Mouse (Mus musculus) olfactory bulb, adult 2 months (tissue): ENCODE results near the gene Arf1.

Experiments used
- CTCF ChIP-seq: fragments of 200-500 bp; IDR thresholded peaks from 2 replicates; pipeline ENCODE4 v1.5.1; 2012; ENCODE audit warnings: low read depth, mild to moderate bottlenecking, low read length, moderate library complexity; ENCODE audit not compliant: insufficient read depth
- POLR2A ChIP-seq: fragments of 200-500 bp; IDR thresholded peaks from 2 replicates; pipeline ENCODE4 v1.6.1; 2012; ENCODE audit warnings: mild to moderate bottlenecking, low read depth, low read length, moderate library complexity; ENCODE audit not compliant: insufficient read depth

DNA sequence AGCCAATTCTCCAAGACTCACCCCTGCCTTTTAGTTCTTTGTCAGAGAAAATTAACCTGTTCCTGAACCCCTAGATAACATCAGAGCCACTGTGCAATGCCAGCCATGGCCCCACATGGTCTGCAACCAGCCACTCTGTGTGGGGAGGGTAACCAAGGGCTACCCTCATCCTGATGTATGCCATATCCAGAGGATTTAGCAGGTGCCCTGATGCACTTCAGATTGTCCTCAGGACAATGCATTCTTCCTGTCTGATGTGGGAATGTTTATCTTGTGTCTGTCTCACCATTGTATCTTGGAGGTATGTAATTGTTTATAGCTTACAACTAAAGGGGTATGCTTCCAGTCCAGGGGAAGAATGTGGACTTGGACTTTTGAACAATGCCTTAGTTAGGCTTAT is 31.8 kb downstream of the Arf1 start:
- TF ChIP-seq CTCF, result no peak
- TF ChIP-seq POLR2A, result no peak
